Mouse (Mus musculus): ENCODE data around the gene Irs2.

GRCm38 (mm10) chr8:11015622-11016021 is 7.4 kb upstream of the Irs2 start:
- no peak for TF ChIP-seq GATA1 (IDR thresholded peaks at IDR 0.05; ENCODE audit: low read length)
- no peak for TF ChIP-seq TAL1 (IDR thresholded peaks at IDR 0.05; ENCODE audit: low read length)
